Mouse (Mus musculus): ENCODE measurements around the gene Ctrc. TPM values are rescaled to one million over a fixed set of nuclear protein-coding genes. Genes with fewer than 3 reads are reported as not detected.
"Not testable (repeated sequence)": the region's sequence is repeated elsewhere in the genome, so short reads cannot be mapped to it uniquely, and the experiment has no call there.

Gene Ctrc
- total and polyA plus RNA-seq, 3 experiments = not detected

- H3K79me2 ChIP-seq (replicated peaks; ENCODE audit: control insufficient read depth, extremely low read depth, insufficient read depth, poor library complexity, severe bottlenecking); H3K9ac ChIP-seq (ENCODE audit: insufficient read depth, low read depth); H3K27ac ChIP-seq (ENCODE audit: insufficient read depth, low read depth); H3K4me3 ChIP-seq (replicated peaks in 1 of 3; ENCODE audit: low read depth in 2 of 3, low read length in 2 of 3, poor library complexity in 1 of 3); in situ Hi-C loops (cut with MboI; ENCODE audit: low pct_ligation_motif_present, low pct_unique_long_range_greater_than_20kb, low sequenced_read_pairs); dilution Hi-C loops (cut with MboI; ENCODE audit: extremely low pct_ligation_motif_present, extremely low pct_unique_long_range_greater_than_20kb, low sequenced_read_pairs); DNase-seq (ENCODE audit: extremely low read depth); H3K9me3 ChIP-seq (replicated peaks; ENCODE audit: low read length); H3K27me3 ChIP-seq (replicated peaks); H3K4me2 ChIP-seq (ENCODE audit: insufficient read depth, low read depth, poor library complexity, severe bottlenecking): not testable (repeated sequence)
- H3K4me1 ChIP-seq (ENCODE audit: control insufficient read depth in 1 of 2, insufficient read depth in 2 of 2) = peaks cover 0 to 11% of the 10 kb centered on the region in 2 experiments; a peak in 2 of 4 replicates
- peaks cover 39 to 86% of the 10 kb centered on the region in 2 experiments for H3K36me3 ChIP-seq (replicated peaks in 1 of 2; ENCODE audit: control insufficient read depth in 1 of 2, insufficient read depth in 1 of 2, low read length in 1 of 2)
Measured at GRCm38 (mm10) chr4:141773019-141773418, 73.1 kb downstream of the Ctrc start.

GRCm38 (mm10) chr4:141771823-141772222, 74.3 kb downstream of the Ctrc start:
- Histone ChIP-seq H3K4me1 (ENCODE audit: control insufficient read depth in 1 of 2, insufficient read depth in 2 of 2) (peaks cover 10 to 23% of the 10 kb centered on the region in 2 experiments), H3K9me3 (replicated peaks; ENCODE audit: low read length) (no peaks in the 10 kb centered on the region), H3K36me3 (replicated peaks in 1 of 2; ENCODE audit: control insufficient read depth in 1 of 2, insufficient read depth in 1 of 2, low read length in 1 of 2) (peaks cover 45 to 87% of the 10 kb centered on the region in 2 experiments), H3K4me3 (replicated peaks in 1 of 3; ENCODE audit: low read depth in 2 of 3, low read length in 2 of 3, poor library complexity in 1 of 3) (no peak overlapping the region), H3K79me2 (replicated peaks; ENCODE audit: control insufficient read depth, extremely low read depth, insufficient read depth, poor library complexity, severe bottlenecking) (no peaks in the 10 kb centered on the region), H3K27me3 (replicated peaks) (no peaks in the 10 kb centered on the region), H3K9ac (ENCODE audit: insufficient read depth, low read depth) (no peak overlapping the region), H3K4me2 (ENCODE audit: insufficient read depth, low read depth, poor library complexity, severe bottlenecking) (no peak overlapping the region), H3K27ac (ENCODE audit: insufficient read depth, low read depth) (no peak overlapping the region)
- in situ Hi-C loops (cut with MboI; ENCODE audit: low pct_ligation_motif_present, low pct_unique_long_range_greater_than_20kb, low sequenced_read_pairs) = no loop called here
- no peak for TF ChIP-seq ZNF384 (IDR thresholded peaks at IDR 0.05; ENCODE audit: low read depth, low read length)
- no peak for TF ChIP-seq NELFE (IDR thresholded peaks at IDR 0.05; ENCODE audit: low read depth, low read length)
- no peak for TF ChIP-seq ELF1 (IDR thresholded peaks at IDR 0.05; ENCODE audit: low read depth, low read length)
- no peak for TF ChIP-seq RCOR1 (conservative IDR thresholded peaks at IDR 0.05; ENCODE audit: low read depth, low read length)
- TF ChIP-seq RAD21 (IDR thresholded peaks at IDR 0.05; ENCODE audit: low read depth, low read length) = no peak
- TF ChIP-seq CHD1 (IDR thresholded peaks at IDR 0.05; ENCODE audit: low read depth, low read length) = no peak
- no peak for TF ChIP-seq UBTF (IDR thresholded peaks at IDR 0.05; ENCODE audit: low read depth, low read length)
- TF ChIP-seq PAX5 (IDR thresholded peaks at IDR 0.05; ENCODE audit: low read length) = no peak
- no peak for TF ChIP-seq GABPA (IDR thresholded peaks at IDR 0.05; ENCODE audit: insufficient replicate concordance, low read depth, low read length)
- TF ChIP-seq ETS1 (conservative IDR thresholded peaks at IDR 0.05; ENCODE audit: low read depth, low read length) = no peak
- TF ChIP-seq POLR2AphosphoS2 (IDR thresholded peaks at IDR 0.05; ENCODE audit: low read depth, low read length) = no peak
- no peak for TF ChIP-seq MXI1 (IDR thresholded peaks at IDR 0.05; ENCODE audit: low read depth, low read length)
- no peak for TF ChIP-seq SIN3A (IDR thresholded peaks at IDR 0.05; ENCODE audit: low read length)
- TF ChIP-seq CHD2 (IDR thresholded peaks at IDR 0.05; ENCODE audit: low read length) = no peak
- TF ChIP-seq MAX (IDR thresholded peaks at IDR 0.05; ENCODE audit: low read length) = no peak
- TF ChIP-seq JUN (IDR thresholded peaks at IDR 0.05; ENCODE audit: insufficient read depth, low read depth, low read length) = no peak
- TF ChIP-seq TBP (conservative IDR thresholded peaks at IDR 0.05; ENCODE audit: low read depth, low read length) = no peak
- TF ChIP-seq MAFK (IDR thresholded peaks at IDR 0.05; ENCODE audit: insufficient replicate concordance, low read length) = no peak
- DNase-seq (ENCODE audit: extremely low read depth) = no peak
- dilution Hi-C loops (cut with MboI; ENCODE audit: extremely low pct_ligation_motif_present, extremely low pct_unique_long_range_greater_than_20kb, low sequenced_read_pairs) = no loop called here
